Mouse (Mus musculus): Measurements from ENCODE around the gene Chd4. TPM values are rescaled to one million over a fixed set of nuclear protein-coding genes. Genes with fewer than 3 reads are reported as not detected.

Chd4 gene
- polyA plus RNA-seq, 1 experiment from 2014 or later, result 123 TPM

DNA sequence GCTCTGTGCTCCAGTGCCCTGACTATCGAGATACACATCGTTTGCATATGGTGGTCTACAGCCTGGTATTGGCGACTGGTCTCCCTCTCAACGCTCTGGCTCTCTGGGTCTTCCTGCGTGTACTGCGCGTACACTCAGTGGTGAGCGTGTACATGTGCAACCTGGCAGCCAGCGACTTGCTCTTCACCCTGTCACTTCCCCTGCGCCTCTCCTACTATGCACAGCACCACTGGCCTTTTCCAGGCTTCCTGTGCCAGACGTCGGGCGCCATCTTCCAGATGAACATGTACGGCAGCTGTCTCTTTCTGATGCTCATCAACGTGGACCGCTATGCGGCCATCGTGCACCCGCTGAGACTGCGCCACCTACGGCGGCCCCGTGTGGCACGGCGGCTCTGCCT, 14.4 kb upstream of the Chd4 start:
- Histone ChIP-seq H3K9me3 (no peaks in the 10 kb centered on the region), H3K27me3 (0 out of 2 replicates have a peak, but pooled peaks cover 6% of the 10 kb centered on the region), H3K36me3 (no peaks in the 10 kb centered on the region), H3K4me1 (replicated peaks) (peaks cover 18% of the 10 kb centered on the region), H3K4me2 (peak overlapping the region; percentile 71), H3K9ac (peak overlapping the region; percentile 77), H3K27ac (peak overlapping the region; percentile 94), H3K4me3 (peak overlapping the region; percentile 43)
- ATAC-seq (ENCODE audit: low FRiP score), result peak; percentile 73
- 21% methylated on average over 25 of the region's 25 CpGs for WGBS

DNA sequence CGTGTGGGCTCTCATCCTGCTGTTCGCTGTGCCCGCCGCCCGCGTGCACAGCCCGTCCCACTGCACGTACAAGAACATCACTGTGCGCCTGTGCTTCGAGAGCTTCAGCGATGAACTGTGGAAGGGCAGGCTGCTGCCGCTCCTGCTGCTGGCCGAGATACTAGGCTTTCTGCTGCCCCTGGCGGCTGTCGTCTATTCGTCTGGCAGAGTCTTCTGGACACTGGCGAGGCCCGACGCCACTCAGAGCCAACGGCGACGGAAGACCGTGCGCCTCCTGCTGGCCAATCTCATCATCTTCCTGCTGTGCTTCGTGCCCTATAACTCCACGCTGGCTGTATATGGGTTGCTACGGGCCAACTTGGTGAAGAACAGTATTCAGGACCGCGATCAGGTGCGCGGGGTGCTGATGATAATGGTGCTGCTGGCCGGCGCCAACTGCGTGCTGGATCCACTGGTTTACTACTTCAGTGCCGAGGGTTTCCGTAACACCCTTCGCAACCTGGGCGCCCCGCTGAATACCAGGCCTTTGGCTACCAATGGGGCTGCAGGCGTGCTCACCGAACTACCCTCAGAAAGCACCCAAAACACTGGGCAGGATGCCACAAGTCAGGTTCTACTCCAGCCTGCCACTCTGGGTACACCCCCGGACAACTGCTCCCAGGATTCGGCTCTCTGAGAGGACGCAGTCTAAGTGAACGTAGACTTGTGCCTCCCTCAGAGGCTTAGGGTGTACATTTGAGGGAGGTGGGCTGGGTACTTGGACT, 13.8 kb upstream of the Chd4 start:
- peak overlapping the region; percentile 94 for H3K27ac ChIP-seq
- H3K4me3 ChIP-seq, result peak overlapping the region; percentile 43
- H3K4me1 ChIP-seq (replicated peaks), result peaks cover 18% of the 10 kb centered on the region
- H3K27me3 ChIP-seq, result 0 out of 2 replicates have a peak, but pooled peaks cover 6% of the 10 kb centered on the region
- ATAC-seq (ENCODE audit: low FRiP score), result peak; percentile 92
- peak overlapping the region; percentile 77 for H3K9ac ChIP-seq
- H3K36me3 ChIP-seq, result no peaks in the 10 kb centered on the region
- WGBS, result 24% methylated on average over 45 of the region's 45 CpGs
- H3K9me3 ChIP-seq, result no peaks in the 10 kb centered on the region
- H3K4me2 ChIP-seq, result peak overlapping the region; percentile 71

DNA sequence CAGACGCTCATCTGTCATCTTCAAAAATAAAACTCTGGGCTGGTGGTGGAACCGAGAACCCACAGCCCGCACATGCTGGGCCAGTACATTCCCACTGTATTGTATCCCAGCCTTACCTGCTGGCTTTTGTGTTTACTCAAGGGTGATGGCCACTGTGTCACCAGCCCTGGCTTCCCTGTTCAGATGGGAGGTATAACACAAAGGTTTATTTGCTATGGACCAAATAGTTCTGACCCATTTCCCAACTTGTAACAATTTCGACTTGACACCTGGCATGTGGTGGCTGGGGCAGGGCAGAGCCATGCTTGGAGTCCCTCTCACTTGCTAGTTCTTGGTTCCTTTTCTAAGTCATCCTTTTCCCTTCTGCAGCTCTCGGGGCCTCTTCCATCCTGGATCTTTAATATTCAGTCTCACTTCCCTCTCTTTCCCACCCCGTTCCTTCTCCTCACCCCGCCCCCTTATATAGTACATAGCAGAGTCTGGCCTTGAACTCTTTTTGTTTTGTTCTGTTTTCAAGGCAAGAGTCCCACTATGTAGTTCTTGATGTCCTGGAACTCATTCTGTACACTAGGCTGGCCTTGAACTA, 12.9 kb upstream of the Chd4 start:
- Histone ChIP-seq H3K27ac (no peak overlapping the region), H3K4me3 (no peak overlapping the region), H3K9ac (no peak overlapping the region), H3K4me1 (replicated peaks) (peaks cover 18% of the 10 kb centered on the region), H3K4me2 (no peak overlapping the region), H3K27me3 (0 out of 2 replicates have a peak, but pooled peaks cover 6% of the 10 kb centered on the region), H3K36me3 (no peaks in the 10 kb centered on the region), H3K9me3 (no peaks in the 10 kb centered on the region)
- ATAC-seq (ENCODE audit: low FRiP score), result no peak
- 89% methylated on average over 7 of the region's 7 CpGs for WGBS

DNA sequence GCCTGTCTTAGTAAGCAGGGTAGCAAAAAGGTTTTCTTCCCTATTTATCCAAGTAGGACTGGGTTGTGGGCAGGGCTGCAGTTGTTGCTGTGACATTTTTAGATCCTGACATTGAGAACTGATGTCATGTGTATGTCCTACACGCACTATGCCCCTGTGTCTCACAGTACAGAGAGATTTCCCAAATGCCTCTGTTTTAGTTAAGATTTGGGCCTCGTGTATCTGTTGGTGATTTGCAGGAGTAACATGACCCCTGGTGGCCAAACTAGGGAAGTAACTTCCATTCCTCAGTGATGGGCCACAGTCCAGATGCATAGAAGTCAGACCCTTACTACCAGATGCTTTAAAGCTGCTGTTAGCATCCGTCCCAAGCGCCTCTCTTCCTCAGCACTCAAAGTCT, 11.4 kb upstream of the Chd4 start:
- Histone ChIP-seq H3K4me1 (replicated peaks) (peaks cover 30% of the 10 kb centered on the region), H3K9me3 (no peaks in the 10 kb centered on the region), H3K36me3 (no peaks in the 10 kb centered on the region), H3K4me2 (no peak overlapping the region), H3K4me3 (no peak overlapping the region), H3K27ac (0 out of 2 replicates have a peak overlapping the region, but pooled peaks have one; percentile 4), H3K9ac (no peak overlapping the region), H3K27me3 (0 out of 2 replicates have a peak, but pooled peaks cover 3% of the 10 kb centered on the region)
- 5% methylated on average over 4 of the region's 4 CpGs for WGBS
- no peak for ATAC-seq (ENCODE audit: low FRiP score)

DNA sequence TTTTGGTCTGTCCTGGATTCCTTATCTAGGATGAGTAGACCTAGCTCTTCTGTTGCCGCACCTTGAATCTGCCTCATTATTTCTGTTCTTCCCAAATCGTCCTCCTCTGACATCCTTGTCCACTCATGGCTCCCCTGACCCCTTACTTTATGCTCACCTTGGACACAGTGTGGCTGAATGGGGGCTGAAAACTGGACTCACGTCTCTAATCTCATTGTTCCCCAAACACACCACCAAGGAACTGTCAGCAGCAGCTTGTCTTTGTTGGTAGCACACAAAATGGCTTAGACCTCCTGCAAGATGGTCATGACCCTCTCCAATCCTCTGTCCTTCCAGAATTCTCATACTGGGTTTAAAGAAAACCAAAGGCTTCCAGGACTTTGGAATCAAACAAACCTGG, 7.8 kb upstream of the Chd4 start:
- H3K27me3 ChIP-seq, result no peaks in the 10 kb centered on the region
- peaks cover 33% of the 10 kb centered on the region for H3K4me1 ChIP-seq (replicated peaks)
- no peak for ATAC-seq (ENCODE audit: low FRiP score)
- H3K36me3 ChIP-seq, result no peaks in the 10 kb centered on the region
- H3K9ac ChIP-seq, result no peak overlapping the region
- H3K4me2 ChIP-seq, result no peak overlapping the region
- WGBS, result 74% methylated on average over 3 of the region's 3 CpGs
- no peak overlapping the region for H3K4me3 ChIP-seq
- peak overlapping the region; percentile 97 for H3K27ac ChIP-seq
- H3K9me3 ChIP-seq, result no peaks in the 10 kb centered on the region

DNA sequence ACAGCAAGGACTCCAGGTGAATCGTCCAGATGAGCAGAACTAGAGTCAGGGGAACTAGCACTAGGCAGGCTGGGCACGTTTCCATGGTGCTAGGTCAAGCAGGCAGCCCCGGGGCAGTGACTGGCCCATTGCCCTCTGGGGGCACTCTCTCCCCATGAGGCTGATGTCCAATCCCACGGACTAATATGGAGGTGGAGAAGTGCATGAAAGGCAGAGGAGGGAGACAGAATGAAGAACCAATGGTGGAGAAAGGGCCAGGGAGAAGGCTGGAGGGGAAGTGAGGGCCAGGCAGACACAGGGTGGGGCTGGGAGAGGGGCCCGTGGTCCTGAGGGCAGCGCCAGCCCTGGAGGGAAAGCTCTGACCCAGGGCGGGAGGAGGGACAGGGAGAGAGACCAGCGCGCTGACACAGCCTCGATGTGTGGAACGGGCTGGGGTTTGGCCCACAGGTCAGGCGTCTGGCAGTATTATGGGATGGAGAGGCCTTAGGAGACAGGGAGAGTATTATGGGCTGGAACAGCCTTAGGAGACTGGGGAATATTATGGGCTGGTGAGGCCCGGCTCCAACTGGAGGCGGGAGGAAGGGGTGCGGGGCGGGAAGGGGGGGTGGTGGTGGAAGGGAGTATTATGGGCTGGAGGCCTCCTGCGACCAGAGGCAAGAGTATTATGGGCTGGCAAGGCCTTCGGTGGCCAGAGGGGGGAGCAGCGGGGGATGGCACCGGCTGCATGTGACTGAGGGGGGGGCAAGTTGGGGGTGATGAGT, 7.0 kb upstream of the Chd4 start:
- Histone ChIP-seq H3K4me1 (replicated peaks) (peaks cover 33% of the 10 kb centered on the region), H3K9me3 (no peaks in the 10 kb centered on the region), H3K9ac (peak overlapping the region; percentile 35; the same call in 1 of the 2 replicates), H3K36me3 (no peaks in the 10 kb centered on the region), H3K4me3 (no peak overlapping the region), H3K27ac (peak overlapping the region; percentile 97), H3K27me3 (no peaks in the 10 kb centered on the region), H3K4me2 (peak overlapping the region; percentile 45; the same call in 1 of the 2 replicates)
- ATAC-seq (ENCODE audit: low FRiP score), result peak; percentile 85
- under 1% methylated on average over 18 of the region's 20 CpGs for WGBS

DNA sequence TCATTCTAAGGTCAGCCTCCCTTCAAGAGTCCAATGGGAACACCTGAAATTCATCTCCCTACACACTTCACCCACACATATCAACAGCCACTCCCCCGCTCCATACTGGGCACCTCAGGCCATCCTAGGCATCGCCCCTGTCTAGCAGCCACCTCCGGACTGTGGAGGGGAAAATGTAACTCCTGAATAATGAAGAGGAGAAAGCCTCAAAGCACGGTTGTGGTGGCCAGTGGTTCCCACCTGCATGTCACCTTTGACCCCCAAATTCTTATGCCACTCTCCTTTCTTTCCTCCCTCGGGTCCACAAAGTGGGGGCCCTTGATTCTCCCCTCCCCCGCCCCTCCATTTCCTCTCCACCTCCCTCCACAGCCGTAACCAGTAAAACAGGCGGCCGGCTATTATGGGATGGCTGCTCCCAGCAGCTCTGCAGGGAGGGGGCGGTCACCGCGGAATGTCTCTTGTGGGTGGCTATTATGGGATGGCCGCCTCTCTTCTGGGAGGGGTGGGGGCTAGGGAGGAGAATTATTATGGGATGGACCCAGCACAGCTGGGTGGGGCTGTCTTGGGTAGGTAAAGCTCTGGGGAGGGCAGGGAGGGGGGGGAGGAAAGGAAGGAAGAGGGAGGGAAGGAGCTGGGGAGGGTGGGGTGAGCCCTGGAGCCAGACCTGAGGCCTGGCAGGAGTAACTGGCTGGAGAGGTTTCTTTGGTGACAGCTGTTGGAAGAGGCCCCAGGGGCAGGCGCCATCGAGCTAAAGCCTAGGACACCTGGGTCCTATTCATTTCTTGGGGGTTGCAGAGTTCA, 6.1 kb upstream of the Chd4 start:
- H3K4me2 ChIP-seq, result peak overlapping the region; percentile 45
- peak overlapping the region; percentile 61 for H3K9ac ChIP-seq
- WGBS, result 3% methylated on average over 15 of the region's 15 CpGs
- peak overlapping the region; percentile 97 for H3K27ac ChIP-seq
- 0 out of 2 replicates have a peak overlapping the region, but pooled peaks have one; percentile 5 for H3K4me3 ChIP-seq
- ATAC-seq (ENCODE audit: low FRiP score), result peak; percentile 76
- H3K4me1 ChIP-seq (replicated peaks), result peaks cover 27% of the 10 kb centered on the region
- no peaks in the 10 kb centered on the region for H3K9me3 ChIP-seq
- H3K27me3 ChIP-seq, result no peaks in the 10 kb centered on the region
- no peaks in the 10 kb centered on the region for H3K36me3 ChIP-seq

DNA sequence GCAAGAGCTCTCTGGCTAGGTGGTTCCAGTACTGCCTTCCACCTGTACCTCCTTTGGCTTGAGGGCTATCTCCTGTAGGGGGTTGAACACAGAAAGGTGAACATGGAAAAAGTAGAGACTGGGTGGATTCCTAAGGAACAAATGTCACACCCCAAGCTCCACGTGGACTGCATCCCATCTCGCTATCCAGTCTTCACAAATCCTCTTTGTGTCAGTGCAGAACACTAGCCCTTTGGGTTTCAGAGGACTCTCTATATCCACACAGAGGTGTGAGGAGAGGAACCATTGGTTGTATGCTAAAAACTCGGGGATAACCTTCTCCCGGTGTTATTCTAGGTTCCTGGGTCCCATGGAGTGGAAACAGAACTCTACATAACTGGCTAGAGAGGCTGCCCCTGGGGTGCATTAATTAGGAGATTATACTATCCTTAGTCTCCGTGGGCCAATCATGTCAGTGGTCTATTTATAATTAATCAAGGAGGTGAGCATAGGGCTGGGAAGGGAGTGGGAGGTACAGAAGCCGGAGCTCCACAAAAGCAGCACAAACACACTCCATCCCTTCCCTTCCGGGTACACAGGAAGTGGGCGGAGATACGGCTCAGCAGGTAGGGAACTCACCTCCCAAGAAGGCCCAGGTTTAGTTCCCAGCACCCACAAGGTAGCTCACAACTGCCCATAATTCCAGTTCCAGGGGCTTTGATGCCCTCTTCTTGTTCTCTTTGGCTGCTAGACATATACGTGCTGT, 5.3 kb upstream of the Chd4 start:
- peaks cover 27% of the 10 kb centered on the region for H3K4me1 ChIP-seq (replicated peaks)
- peak overlapping the region; percentile 45 for H3K4me2 ChIP-seq
- no peaks in the 10 kb centered on the region for H3K36me3 ChIP-seq
- ATAC-seq (ENCODE audit: low FRiP score), result peak; percentile 21
- H3K27ac ChIP-seq, result peak overlapping the region; percentile 97
- WGBS, result 52% methylated on average over 10 of the region's 10 CpGs
- no peak overlapping the region for H3K4me3 ChIP-seq
- H3K9me3 ChIP-seq, result no peaks in the 10 kb centered on the region
- no peaks in the 10 kb centered on the region for H3K27me3 ChIP-seq
- peak overlapping the region; percentile 61 for H3K9ac ChIP-seq

DNA sequence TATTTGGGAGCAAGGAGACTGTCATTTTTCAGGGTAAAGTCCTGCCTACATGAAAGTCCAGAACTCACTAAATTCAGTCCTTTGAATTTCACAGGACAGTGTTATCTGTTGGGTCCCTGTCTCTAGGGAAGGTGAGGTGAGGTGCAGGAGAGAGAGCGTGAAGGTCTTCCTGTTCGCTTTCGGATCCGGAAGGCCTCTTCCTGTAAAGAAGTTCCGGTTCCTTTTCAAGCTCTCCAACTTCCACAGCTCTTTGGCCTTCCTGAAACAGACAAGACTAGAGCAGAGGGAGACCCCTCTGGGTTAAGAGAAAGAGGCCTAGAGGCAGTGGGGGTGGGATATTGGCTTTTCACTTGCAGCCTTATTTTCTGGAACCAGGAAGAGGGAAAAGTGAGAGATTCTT, 3.4 kb upstream of the Chd4 start:
- H3K9ac ChIP-seq, result no peak overlapping the region
- H3K36me3 ChIP-seq, result no peaks in the 10 kb centered on the region
- H3K4me1 ChIP-seq (replicated peaks), result peaks cover 28% of the 10 kb centered on the region
- H3K27me3 ChIP-seq, result no peaks in the 10 kb centered on the region
- H3K27ac ChIP-seq, result 0 out of 2 replicates have a peak overlapping the region, but pooled peaks have one; percentile 31
- ATAC-seq (ENCODE audit: low FRiP score), result no peak
- no peak overlapping the region for H3K4me2 ChIP-seq
- 90% methylated on average over 5 of the region's 5 CpGs for WGBS
- H3K4me3 ChIP-seq, result no peak overlapping the region
- no peaks in the 10 kb centered on the region for H3K9me3 ChIP-seq

DNA sequence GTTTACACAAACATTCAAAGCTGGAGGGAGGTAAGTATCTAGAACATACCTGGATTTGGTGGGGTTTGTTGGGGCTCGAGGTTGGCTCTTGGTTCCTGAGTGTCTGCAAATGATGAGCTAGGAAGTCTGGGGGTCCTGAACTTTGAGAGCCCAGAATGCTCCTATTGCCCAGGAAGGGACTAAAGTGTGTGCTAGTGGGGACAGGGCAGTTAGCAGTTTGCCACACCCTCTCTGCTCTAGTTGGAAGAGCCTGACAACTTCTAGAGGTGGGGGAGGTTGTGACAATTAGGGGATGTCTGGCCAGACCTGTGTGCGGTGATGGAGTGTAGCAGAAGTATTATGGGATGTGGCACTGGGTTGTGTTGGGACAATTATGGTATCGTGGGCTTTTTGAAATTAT, 938 bp upstream of the Chd4 start:
- WGBS, result 58% methylated on average over 3 of the region's 3 CpGs

DNA sequence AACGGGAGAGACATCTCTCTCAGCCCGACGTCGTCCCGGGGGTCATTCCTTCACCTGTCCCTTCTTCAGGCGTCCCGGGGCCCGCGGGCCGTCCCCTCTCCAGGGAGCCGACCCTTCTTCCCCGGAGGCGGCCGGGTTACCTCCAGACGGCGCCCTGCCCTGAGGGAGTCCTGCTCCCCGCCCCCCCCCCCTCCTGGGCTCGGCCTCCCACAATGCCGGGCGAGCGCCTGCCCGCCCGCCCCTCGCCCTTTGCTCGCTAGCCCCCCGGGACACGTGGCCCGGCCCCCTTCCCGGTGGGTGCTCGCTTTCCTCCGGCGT, 457 bp downstream of the Chd4 start:
- ATAC-seq (ENCODE audit: low FRiP score), result no peak
- 0% methylated on average over 15 of the region's 32 CpGs for WGBS
- H3K9ac ChIP-seq, result peak overlapping the region; percentile 97
- H3K9me3 ChIP-seq, result no peaks in the 10 kb centered on the region
- H3K27ac ChIP-seq, result peak overlapping the region; percentile 96
- peaks cover 34% of the 10 kb centered on the region for H3K4me1 ChIP-seq (replicated peaks)
- H3K27me3 ChIP-seq, result no peaks in the 10 kb centered on the region
- H3K36me3 ChIP-seq, result peaks cover 30% of the 10 kb centered on the region
- H3K4me2 ChIP-seq, result peak overlapping the region; percentile 89
- peak overlapping the region; percentile 98 for H3K4me3 ChIP-seq

More for the DNA sequence above, 938 bp upstream of the Chd4 start:
- Histone ChIP-seq H3K4me3 (no peak overlapping the region), H3K9me3 (no peaks in the 10 kb centered on the region), H3K4me2 (no peak overlapping the region), H3K9ac (no peak overlapping the region), H3K27ac (peak overlapping the region; percentile 96), H3K36me3 (peaks cover 16% of the 10 kb centered on the region), H3K27me3 (no peaks in the 10 kb centered on the region), H3K4me1 (replicated peaks) (peaks cover 37% of the 10 kb centered on the region)
- ATAC-seq (ENCODE audit: low FRiP score), result peak; percentile 2; the same call in 1 of the 2 replicates
